Mouse (Mus musculus): Measurements from ENCODE around the gene Krt8. TPM values are rescaled to one million over a fixed set of nuclear protein-coding genes. Genes with fewer than 3 reads are reported as not detected.

The Krt8 gene
- polyA plus RNA-seq, 1 experiment: 306 TPM

GRCm38 (mm10) chr15:101995484-101996236 is 8.6 kb downstream of the Krt8 start:
- no peak for TF ChIP-seq POLR2A (IDR thresholded peaks at IDR 0.05; ENCODE audit: insufficient read depth, low read length)
- H3K27ac ChIP-seq (ENCODE audit: insufficient read depth, low read length): no peak overlapping the region

GRCm38 (mm10) chr15:101994365-101994764 is 9.9 kb downstream of the Krt8 start:
- TF ChIP-seq CTCF (IDR thresholded peaks at IDR 0.05; ENCODE audit: low read depth, low read length): no peak
- no peak for TF ChIP-seq EP300 (IDR thresholded peaks at IDR 0.05; ENCODE audit: insufficient read depth, low read depth, low read length)
- no peak for TF ChIP-seq POLR2A (IDR thresholded peaks at IDR 0.05; ENCODE audit: insufficient read depth, low read length)
- no peaks in the 10 kb centered on the region for H3K36me3 ChIP-seq (ENCODE audit: control insufficient read depth, insufficient read depth, low read length, poor library complexity, severe bottlenecking)
- H3K27ac ChIP-seq (ENCODE audit: insufficient read depth, low read length): no peak overlapping the region
- no peak overlapping the region for H3K4me3 ChIP-seq (ENCODE audit: low read depth, low read length)
- H3K4me1 ChIP-seq (ENCODE audit: control insufficient read depth, insufficient read depth, low read length): no peaks in the 10 kb centered on the region
- H3K9ac ChIP-seq (ENCODE audit: low read depth, poor library complexity, severe bottlenecking): no peak overlapping the region
- H3K27me3 ChIP-seq (ENCODE audit: control insufficient read depth, insufficient read depth, low read length, poor library complexity, severe bottlenecking): no peaks in the 10 kb centered on the region
- H3K9me3 ChIP-seq (replicated peaks; ENCODE audit: control insufficient read depth, insufficient read depth, low read length, poor library complexity, severe bottlenecking): no peaks in the 10 kb centered on the region

More at GRCm38 (mm10) chr15:101995484-101996236, 8.6 kb downstream of the Krt8 start:
- no peak overlapping the region for H3K9ac ChIP-seq (ENCODE audit: low read depth, poor library complexity, severe bottlenecking)
- H3K9me3 ChIP-seq (replicated peaks; ENCODE audit: control insufficient read depth, insufficient read depth, low read length, poor library complexity, severe bottlenecking): no peaks in the 10 kb centered on the region
- no peak overlapping the region for H3K4me3 ChIP-seq (ENCODE audit: low read depth, low read length)
- H3K36me3 ChIP-seq (ENCODE audit: control insufficient read depth, insufficient read depth, low read length, poor library complexity, severe bottlenecking): no peaks in the 10 kb centered on the region
- no peaks in the 10 kb centered on the region for H3K27me3 ChIP-seq (ENCODE audit: control insufficient read depth, insufficient read depth, low read length, poor library complexity, severe bottlenecking)
- H3K4me1 ChIP-seq (ENCODE audit: control insufficient read depth, insufficient read depth, low read length): no peaks in the 10 kb centered on the region

GRCm38 (mm10) chr15:101990946-101991345 is 13.3 kb downstream of the Krt8 start:
- Histone ChIP-seq H3K9ac (ENCODE audit: low read depth, poor library complexity, severe bottlenecking) (no peak overlapping the region), H3K27ac (ENCODE audit: insufficient read depth, low read length) (no peak overlapping the region), H3K4me1 (ENCODE audit: control insufficient read depth, insufficient read depth, low read length) (no peaks in the 10 kb centered on the region), H3K27me3 (ENCODE audit: control insufficient read depth, insufficient read depth, low read length, poor library complexity, severe bottlenecking) (no peaks in the 10 kb centered on the region), H3K36me3 (ENCODE audit: control insufficient read depth, insufficient read depth, low read length, poor library complexity, severe bottlenecking) (no peaks in the 10 kb centered on the region), H3K9me3 (replicated peaks; ENCODE audit: control insufficient read depth, insufficient read depth, low read length, poor library complexity, severe bottlenecking) (no peaks in the 10 kb centered on the region), H3K4me3 (ENCODE audit: low read depth, low read length) (no peak overlapping the region)
- TF ChIP-seq EP300 (IDR thresholded peaks at IDR 0.05; ENCODE audit: insufficient read depth, low read depth, low read length) (no peak), POLR2A (IDR thresholded peaks at IDR 0.05; ENCODE audit: insufficient read depth, low read length) (no peak), CTCF (IDR thresholded peaks at IDR 0.05; ENCODE audit: low read depth, low read length) (no peak)

GRCm38 (mm10) chr15:101988714-101989113 is 15.6 kb downstream of the Krt8 start:
- Histone ChIP-seq H3K4me3 (ENCODE audit: low read depth, low read length) (no peak overlapping the region), H3K27me3 (ENCODE audit: control insufficient read depth, insufficient read depth, low read length, poor library complexity, severe bottlenecking) (no peaks in the 10 kb centered on the region), H3K27ac (ENCODE audit: insufficient read depth, low read length) (no peak overlapping the region), H3K36me3 (ENCODE audit: control insufficient read depth, insufficient read depth, low read length, poor library complexity, severe bottlenecking) (no peaks in the 10 kb centered on the region), H3K9ac (ENCODE audit: low read depth, poor library complexity, severe bottlenecking) (no peak overlapping the region), H3K4me1 (ENCODE audit: control insufficient read depth, insufficient read depth, low read length) (no peaks in the 10 kb centered on the region), H3K9me3 (replicated peaks; ENCODE audit: control insufficient read depth, insufficient read depth, low read length, poor library complexity, severe bottlenecking) (no peaks in the 10 kb centered on the region)
- TF ChIP-seq EP300 (IDR thresholded peaks at IDR 0.05; ENCODE audit: insufficient read depth, low read depth, low read length) (no peak), POLR2A (IDR thresholded peaks at IDR 0.05; ENCODE audit: insufficient read depth, low read length) (no peak), CTCF (IDR thresholded peaks at IDR 0.05; ENCODE audit: low read depth, low read length) (peak; percentile 58)

DNA sequence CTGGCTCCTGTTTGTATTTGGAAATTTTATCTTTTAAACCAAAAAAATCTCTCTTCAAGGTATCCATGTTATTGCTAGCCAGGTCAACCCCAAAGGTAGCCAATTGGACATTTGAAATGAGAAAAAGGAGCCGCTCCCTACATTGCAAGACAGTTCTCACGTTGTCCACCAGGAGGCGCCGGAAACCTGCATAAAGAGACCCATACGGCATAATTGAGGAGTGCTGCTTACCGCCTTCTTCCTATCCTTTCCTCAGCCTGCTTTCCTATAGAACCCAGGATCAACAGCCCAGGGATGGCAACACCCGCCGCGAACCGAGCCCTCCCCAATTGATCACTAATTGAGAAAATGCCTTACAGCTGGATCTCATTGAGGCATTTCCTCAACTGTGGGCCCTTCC is 16.2 kb downstream of the Krt8 start:
- H3K9ac ChIP-seq (ENCODE audit: low read depth, poor library complexity, severe bottlenecking): no peak overlapping the region
- H3K27me3 ChIP-seq (ENCODE audit: control insufficient read depth, insufficient read depth, low read length, poor library complexity, severe bottlenecking): no peaks in the 10 kb centered on the region
- TF ChIP-seq EP300 (IDR thresholded peaks at IDR 0.05; ENCODE audit: insufficient read depth, low read depth, low read length) (no peak), CTCF (IDR thresholded peaks at IDR 0.05; ENCODE audit: low read depth, low read length) (peak; percentile 79), POLR2A (IDR thresholded peaks at IDR 0.05; ENCODE audit: insufficient read depth, low read length) (no peak)
- H3K9me3 ChIP-seq (replicated peaks; ENCODE audit: control insufficient read depth, insufficient read depth, low read length, poor library complexity, severe bottlenecking): no peaks in the 10 kb centered on the region
- H3K27ac ChIP-seq (ENCODE audit: insufficient read depth, low read length): no peak overlapping the region
- no peak overlapping the region for H3K4me3 ChIP-seq (ENCODE audit: low read depth, low read length)
- no peaks in the 10 kb centered on the region for H3K4me1 ChIP-seq (ENCODE audit: control insufficient read depth, insufficient read depth, low read length)
- no peaks in the 10 kb centered on the region for H3K36me3 ChIP-seq (ENCODE audit: control insufficient read depth, insufficient read depth, low read length, poor library complexity, severe bottlenecking)

GRCm38 (mm10) chr15:101984746-101985145 is 19.5 kb downstream of the Krt8 start:
- no peaks in the 10 kb centered on the region for H3K9me3 ChIP-seq (replicated peaks; ENCODE audit: control insufficient read depth, insufficient read depth, low read length, poor library complexity, severe bottlenecking)
- no peak overlapping the region for H3K27ac ChIP-seq (ENCODE audit: insufficient read depth, low read length)
- TF ChIP-seq EP300 (IDR thresholded peaks at IDR 0.05; ENCODE audit: insufficient read depth, low read depth, low read length) (no peak), CTCF (IDR thresholded peaks at IDR 0.05; ENCODE audit: low read depth, low read length) (no peak), POLR2A (IDR thresholded peaks at IDR 0.05; ENCODE audit: insufficient read depth, low read length) (no peak)
- no peak overlapping the region for H3K4me3 ChIP-seq (ENCODE audit: low read depth, low read length)
- no peaks in the 10 kb centered on the region for H3K36me3 ChIP-seq (ENCODE audit: control insufficient read depth, insufficient read depth, low read length, poor library complexity, severe bottlenecking)
- no peaks in the 10 kb centered on the region for H3K27me3 ChIP-seq (ENCODE audit: control insufficient read depth, insufficient read depth, low read length, poor library complexity, severe bottlenecking)
- H3K4me1 ChIP-seq (ENCODE audit: control insufficient read depth, insufficient read depth, low read length): no peaks in the 10 kb centered on the region
- no peak overlapping the region for H3K9ac ChIP-seq (ENCODE audit: low read depth, poor library complexity, severe bottlenecking)

Data from ES-Bruce4 (cell line).